Mouse (Mus musculus) lung, postnatal 0 days (tissue): ENCODE data around the gene Phkb.

Experiments used
- CTCF ChIP-seq: IDR thresholded peaks from 2 replicates; pipeline ENCODE4 v1.5.1; 2016; ENCODE audit warnings: antibody characterized with exemption, mild to moderate bottlenecking
- EP300 ChIP-seq: IDR thresholded peaks from 2 replicates; pipeline ENCODE4 v1.6.1; 2016; ENCODE audit warnings: antibody characterized with exemption, mild to moderate bottlenecking, control low read depth

- TF ChIP-seq EP300 (no peak), CTCF (no peak)
These were observed 152.9 kb downstream of the Phkb start for GRCm38 (mm10) chr8:85993661-85994060.
